Mouse (Mus musculus) forelimb bud, embryonic 11.5 days (tissue): Measurements from ENCODE around the gene Sowahc.

ENCODE experiments used
- DNase-seq: peaks from one replicate; pipeline ENCODE4 v3.0.0-alpha.2; 2012; ENCODE audit warnings: low read depth, low spot score

The Sowahc gene

DNA sequence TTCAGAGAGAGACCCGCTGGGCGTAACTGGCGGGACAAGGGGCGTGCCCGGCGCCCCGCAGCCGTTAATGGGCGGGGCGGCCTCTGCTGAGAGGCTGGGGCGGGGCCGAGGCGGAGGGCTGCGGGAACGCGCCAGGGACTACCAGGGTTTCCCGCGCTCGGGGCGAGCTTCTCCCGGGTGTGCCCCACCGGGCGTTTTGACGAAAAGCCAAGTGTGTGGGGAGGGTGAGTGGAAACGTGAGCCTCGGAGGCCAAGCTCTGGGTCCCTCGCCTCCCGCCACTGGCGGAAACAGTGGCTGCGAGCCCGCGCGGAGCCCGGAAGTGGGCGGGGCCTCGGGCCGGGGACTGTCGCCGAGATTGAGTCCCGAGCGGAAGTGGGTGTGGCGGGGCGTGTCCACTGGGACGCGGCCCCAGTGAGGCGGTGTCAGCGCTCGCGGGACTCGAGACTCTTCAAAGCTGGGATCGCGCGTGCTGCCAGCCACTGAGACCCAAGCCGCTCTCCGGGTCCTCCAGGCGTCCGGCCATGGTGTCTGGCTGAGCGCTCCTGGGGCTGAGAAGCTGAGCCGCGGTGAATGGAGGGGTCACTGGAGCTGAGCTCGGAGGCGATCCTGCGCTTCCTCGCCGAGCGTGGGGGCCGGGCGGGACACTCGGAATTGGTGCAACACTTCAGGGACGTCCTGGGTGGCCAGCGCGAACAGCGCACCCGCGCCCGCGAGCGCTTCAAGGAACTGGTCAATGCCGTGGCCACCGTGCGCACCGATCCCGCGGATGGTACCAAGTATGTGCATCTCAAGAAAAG lies at the start of gene Sowahc, which contains the start of gene Sept10:
TSS of gene Sowahc (plus strand) at position 481 of the 798 bp plus-strand sequence.
TSS of gene Sept10 (minus strand) at position 375 of the 798 bp plus-strand sequence.
- DNase-seq, result peak; percentile 92

DNA sequence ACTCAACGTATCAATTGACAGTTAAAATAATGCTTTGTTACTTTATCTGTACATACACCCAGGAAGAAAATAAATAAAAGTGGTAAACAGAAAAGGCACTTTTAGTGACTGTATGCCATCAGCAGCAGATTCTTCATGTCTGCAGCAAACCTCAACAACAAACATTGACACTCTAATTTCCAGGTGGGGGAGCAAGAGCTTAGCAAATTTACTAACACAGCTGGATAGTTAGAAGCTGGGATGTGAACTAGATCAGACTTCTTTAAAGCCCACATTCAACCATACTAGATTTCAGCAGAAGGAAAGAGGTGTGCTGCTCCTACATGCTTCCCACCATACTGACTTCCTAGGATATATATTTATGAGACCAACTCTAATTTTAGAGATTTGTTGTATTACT lies 49.2 kb upstream of the Sowahc start:
- DNase-seq, result no peak

DNA sequence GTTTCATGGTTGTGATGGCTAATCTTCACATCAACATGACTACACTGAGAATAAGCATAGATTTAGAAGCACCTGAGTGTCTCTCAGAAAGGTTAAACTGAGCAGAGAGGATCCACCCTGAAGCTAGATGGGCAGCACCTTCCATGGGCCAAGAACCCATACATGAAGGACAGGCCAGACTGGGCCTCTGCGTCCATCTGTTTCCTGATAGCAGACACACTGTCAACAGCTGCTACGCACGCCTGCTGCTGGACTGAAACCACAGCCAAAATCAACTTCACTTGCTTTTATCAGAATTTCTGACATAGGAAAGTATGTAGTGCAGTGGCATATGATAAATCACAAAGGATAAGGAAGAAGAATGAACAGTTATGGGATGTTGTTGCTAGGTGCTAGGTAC lies 42.1 kb upstream of the Sowahc start:
- no peak for DNase-seq

GRCm38 (mm10) chr10:59182306-59182705 lies 39.4 kb upstream of the Sowahc start:
- no peak for DNase-seq

DNA sequence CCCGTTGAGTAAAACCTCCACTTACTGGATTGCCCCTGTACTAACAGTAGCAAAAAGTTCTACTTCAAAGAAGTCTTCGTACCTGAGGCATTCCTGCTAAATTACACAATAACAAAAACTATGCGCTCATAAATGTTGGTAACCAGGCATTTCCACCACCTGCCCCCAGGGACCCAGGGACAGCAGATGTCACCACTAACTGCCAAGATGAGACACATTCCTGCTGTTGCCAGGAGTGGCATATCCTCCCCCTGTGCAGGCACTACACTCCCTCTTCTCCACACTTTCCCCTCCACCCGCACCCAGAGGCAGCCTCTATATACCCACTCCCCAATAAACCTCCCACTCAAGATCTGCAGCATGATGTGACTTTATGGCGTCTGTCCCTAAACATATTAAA lies 26.9 kb upstream of the Sowahc start:
- peak; percentile 34 for DNase-seq

DNA sequence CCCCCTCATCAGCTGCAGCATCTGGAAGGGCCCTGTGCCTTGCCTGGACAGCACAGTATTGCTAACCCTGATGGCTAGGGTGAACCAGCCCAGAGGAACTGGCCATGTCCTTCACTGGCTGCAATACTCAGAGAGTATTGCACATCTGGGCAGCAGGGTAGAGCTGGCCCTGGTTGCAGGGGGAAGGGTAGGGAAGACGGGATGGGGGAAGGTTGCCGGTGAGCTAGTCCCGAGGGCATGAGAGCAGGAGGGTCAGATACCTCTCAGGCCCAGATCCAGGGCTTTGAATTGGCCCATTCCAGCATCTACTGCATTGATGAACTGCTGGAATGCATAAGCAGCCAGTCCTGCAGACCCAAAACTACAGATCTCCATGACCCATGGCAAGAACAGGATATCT lies 25.0 kb upstream of the Sowahc start:
- DNase-seq, result no peak

GRCm38 (mm10) chr10:59200011-59200410 lies 21.7 kb upstream of the Sowahc start:
- no peak for DNase-seq

DNA sequence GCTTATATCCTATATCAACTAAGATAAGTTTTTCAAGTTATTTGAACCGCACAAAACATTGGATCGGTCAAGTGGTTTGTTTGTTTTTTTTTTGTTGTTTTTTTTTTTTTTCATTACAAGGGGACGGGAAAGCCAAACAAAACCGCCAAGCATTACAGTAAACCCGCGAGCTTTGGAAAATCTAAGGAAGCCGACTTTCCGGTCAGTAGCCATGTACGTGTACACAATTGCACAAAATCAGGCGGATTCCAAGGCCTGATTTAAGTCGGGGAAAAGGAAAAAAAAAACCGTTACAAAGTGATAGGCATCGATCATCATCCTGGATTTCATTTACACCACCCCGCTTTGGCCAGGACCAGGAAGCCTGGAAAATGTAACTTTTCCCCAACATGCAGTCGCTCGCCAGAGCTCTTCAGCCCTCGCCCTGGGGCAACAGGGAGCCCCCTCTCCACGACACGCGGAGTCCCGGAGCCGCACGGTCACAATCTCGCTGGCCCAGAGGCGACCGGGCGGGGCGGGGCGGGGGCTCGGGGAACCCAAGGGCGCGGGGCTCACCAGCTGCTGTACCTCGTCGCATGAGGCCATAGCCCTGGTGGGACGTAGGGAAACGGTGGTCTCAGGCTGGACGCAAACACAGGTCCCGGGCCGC lies 805 bp upstream of the Sowahc start:
- DNase-seq, result peak; percentile 52

DNA sequence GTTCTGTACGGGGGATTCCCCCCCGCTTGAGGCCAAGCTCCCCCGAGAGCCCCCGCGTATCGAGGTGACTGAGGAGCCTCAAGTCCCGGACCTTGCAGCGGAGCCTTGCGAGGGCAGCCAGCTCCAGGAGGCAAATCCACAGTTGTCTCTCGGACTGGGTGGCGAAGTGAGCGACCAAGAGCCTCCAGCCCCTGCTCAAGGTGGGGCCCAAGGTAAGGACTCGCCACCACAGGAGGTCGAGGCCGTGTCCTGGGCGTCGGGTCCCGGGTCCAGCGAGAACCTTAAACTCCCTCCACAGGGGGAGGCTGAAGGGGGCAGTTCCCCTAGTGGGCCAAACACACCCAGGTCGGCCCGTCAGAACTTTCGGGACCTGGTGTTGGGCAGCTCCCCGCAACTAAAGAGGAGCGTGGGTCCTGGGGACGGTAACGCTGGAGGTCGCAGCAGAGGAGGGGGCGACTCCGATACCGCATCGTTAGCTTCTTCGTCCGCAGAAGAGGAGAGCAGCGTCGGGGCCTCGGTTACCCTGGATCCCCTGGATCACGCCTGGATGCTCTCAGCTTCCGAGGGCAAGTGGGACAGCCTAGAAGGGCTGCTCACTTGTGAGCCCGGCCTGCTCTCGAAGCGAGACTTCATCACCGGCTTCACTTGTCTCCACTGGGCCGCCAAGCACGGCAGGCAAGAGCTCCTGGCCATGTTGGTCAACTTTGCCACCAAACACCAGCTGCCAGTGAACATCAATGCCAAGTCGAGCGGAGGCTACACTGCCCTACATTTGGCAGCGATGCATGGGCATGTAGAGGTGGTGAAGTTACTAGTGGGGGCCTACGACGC lies 733 bp downstream of the Sowahc start:
- DNase-seq, result no peak

- no peak for DNase-seq
These were observed 1.5 kb downstream of the Sowahc start for GRCm38 (mm10) chr10:59223301-59223700.

GRCm38 (mm10) chr10:59223890-59224289 lies 2.1 kb downstream of the Sowahc start:
- no peak for DNase-seq

DNA sequence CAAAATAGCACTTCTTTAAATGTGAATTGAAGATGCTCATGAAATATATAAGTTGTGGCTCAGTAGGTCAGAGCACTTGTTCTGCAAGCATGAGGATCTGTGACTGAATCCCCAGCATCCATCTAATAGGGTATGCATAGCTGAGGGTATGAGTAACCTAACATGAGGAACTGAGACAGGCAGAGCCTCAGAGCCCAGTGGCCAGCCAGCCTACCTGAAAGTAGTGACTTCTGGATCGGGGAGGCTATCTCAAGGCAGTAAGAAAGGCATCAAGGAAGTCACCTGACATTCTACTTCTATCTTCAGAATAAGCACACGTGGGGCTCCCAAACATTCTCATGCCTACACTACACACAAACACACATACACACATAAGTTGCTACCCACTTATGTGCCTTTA lies 3.4 kb downstream of the Sowahc start:
- no peak for DNase-seq

GRCm38 (mm10) chr10:59229205-59229820 lies 7.6 kb downstream of the Sowahc start:
- no peak for DNase-seq

GRCm38 (mm10) chr10:59235227-59235626 lies 13.5 kb downstream of the Sowahc start:
- no peak for DNase-seq

- DNase-seq, result no peak
These were observed 14.1 kb downstream of the Sowahc start for GRCm38 (mm10) chr10:59235847-59236246.

GRCm38 (mm10) chr10:59236486-59236885 lies 14.7 kb downstream of the Sowahc start:
- DNase-seq, result no peak

- DNase-seq, result no peak
These were observed 16.0 kb downstream of the Sowahc start for GRCm38 (mm10) chr10:59237757-59238156.

- no peak for DNase-seq
These were observed 19.4 kb downstream of the Sowahc start for GRCm38 (mm10) chr10:59241141-59241541.

GRCm38 (mm10) chr10:59249531-59249930 lies 27.8 kb downstream of the Sowahc start:
- DNase-seq, result no peak

DNA sequence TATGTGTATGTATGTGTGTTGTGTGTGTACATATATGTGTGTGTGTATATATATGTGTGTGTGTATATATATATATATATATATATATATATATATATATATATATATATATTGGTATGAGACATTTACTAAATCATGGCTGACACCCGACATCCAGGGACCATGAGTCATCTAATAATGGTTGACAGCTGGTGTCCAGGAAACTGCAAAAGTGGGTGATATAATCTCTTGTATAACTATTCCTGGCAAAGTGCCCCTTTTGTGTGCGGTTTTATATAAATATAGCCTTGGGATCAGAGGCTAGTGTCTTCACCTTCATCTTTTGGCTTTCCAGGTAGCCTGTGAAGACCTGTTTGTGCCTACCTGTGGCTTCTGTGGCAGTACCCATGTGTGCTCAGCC lies 28.9 kb downstream of the Sowahc start:
- no peak for DNase-seq

GRCm38 (mm10) chr10:59251980-59252379 lies 30.2 kb downstream of the Sowahc start:
- no peak for DNase-seq

- no peak for DNase-seq
These were observed 30.6 kb downstream of the Sowahc start for GRCm38 (mm10) chr10:59252396-59252795.
